Mouse (Mus musculus) liver, embryonic 13.5 days (tissue): Measurements from ENCODE around the gene Trpc5. TPM values are rescaled to one million over a fixed set of nuclear protein-coding genes. Genes with fewer than 3 reads are reported as not detected.

Experiments
- ATAC-seq: fragments of 200-750 bp; cut with Nextera tagmentation; 2 replicates; pipeline ENCODE4 v1.8.0; 2017; ENCODE audit warnings: low read depth, mild to moderate bottlenecking, moderate number of reproducible peaks, moderate library complexity
- DNase-seq: peaks from one replicate; pipeline ENCODE4 v3.0.0; 2022
- H3K27ac ChIP-seq: fragments of 300-500 bp; sonication (generic); 2 replicates; pipeline ENCODE4 v1.5.1; 2015; ENCODE audit warnings: moderate library complexity, mild to moderate bottlenecking, inconsistent platforms
- H3K27me3 ChIP-seq: fragments of 300-500 bp; sonication (generic); 2 replicates; pipeline ENCODE4 v1.6.1; 2015; ENCODE audit warnings: mild to moderate bottlenecking, inconsistent platforms
- H3K36me3 ChIP-seq: fragments of 300-500 bp; sonication (generic); 2 replicates; pipeline ENCODE4 v1.6.1; 2015; ENCODE audit warnings: mild to moderate bottlenecking, inconsistent platforms
- H3K4me1 ChIP-seq: fragments of 300-500 bp; sonication (generic); replicated peaks from 2 replicates; pipeline ENCODE4 v1.6.1; 2015; ENCODE audit warnings: inconsistent platforms
- H3K4me2 ChIP-seq: fragments of 300-500 bp; sonication (generic); 2 replicates; pipeline ENCODE4 v1.6.1; 2015; ENCODE audit warnings: inconsistent platforms, mild to moderate bottlenecking, moderate library complexity
- H3K4me3 ChIP-seq: fragments of 300-500 bp; sonication (generic); replicated peaks from 2 replicates; pipeline ENCODE4 v1.5.1; 2015; ENCODE audit warnings: mild to moderate bottlenecking, inconsistent platforms
- H3K9ac ChIP-seq: fragments of 300-500 bp; sonication (generic); 2 replicates; pipeline ENCODE4 v1.6.1; 2015; ENCODE audit warnings: mild to moderate bottlenecking, inconsistent platforms
- H3K9me3 ChIP-seq: fragments of 300-500 bp; sonication (generic); replicated peaks from 2 replicates; pipeline ENCODE4 v1.6.1; 2016; ENCODE audit warnings: inconsistent platforms
- WGBS: fragments of 180-500 bp; shearing (Covaris S2); methylation state at CpG from one replicate; pipeline ENCODE4 v1.1.7; 2015; ENCODE audit not compliant: insufficient replicate concordance; 5-methylcytosine and 5-hydroxymethylcytosine counted together
- polyA plus RNA-seq: library from polyadenylated mRNA; unstranded; fragments of >200 nt; fragmentation: Nextera tagmentation; extraction: Ambion mirVana; gene quantifications from 2 replicates; pipeline ENCODE4 v1.2.1, GENCODE M21; 2015

The Trpc5 gene
- polyA plus RNA-seq, 1 experiment from 2014 or later: 0.03 TPM

- WGBS: 68% methylated on average over 8 of the region's 8 CpGs
- Histone ChIP-seq H3K4me3 (no peak overlapping the region), H3K27me3 (no peaks in the 10 kb centered on the region), H3K4me2 (no peak overlapping the region), H3K4me1 (no peaks in the 10 kb centered on the region), H3K9ac (no peak overlapping the region), H3K27ac (no peak overlapping the region), H3K36me3 (no peaks in the 10 kb centered on the region), H3K9me3 (no peaks in the 10 kb centered on the region)
- DNase-seq (no peak), ATAC-seq (no peak)
These were observed 352.5 kb downstream of the Trpc5 start for GRCm38 (mm10) chrX:144335332-144336015.

Other genes starting within 250 kb of the Trpc5 start
- not detected in 2 replicates for gene Trpc5os, start 231.6 kb downstream of the Trpc5 start, polyA plus RNA-seq
- gene Rtl4, start 727 bp upstream of the Trpc5 start, polyA plus RNA-seq: 0.56 and 0.67 TPM in 2 replicates